Mouse (Mus musculus): ENCODE results near the gene Agxt2. TPM values are rescaled to one million over a fixed set of nuclear protein-coding genes. Genes with fewer than 3 reads are reported as not detected.

The Agxt2 gene
- total RNA-seq, 2 experiments from 2014 or later: not detected

GRCm38 (mm10) chr15:10426545-10427266 is 68.4 kb downstream of the Agxt2 start:
- no peak for DNase-seq

GRCm38 (mm10) chr15:10436893-10437292 is 78.6 kb downstream of the Agxt2 start:
- DNase-seq: no peak

- peak; percentile 31 for DNase-seq
Observed at GRCm38 (mm10) chr15:10439963-10440362, 81.6 kb downstream of the Agxt2 start.

- DNase-seq: no peak
Observed at GRCm38 (mm10) chr15:10441493-10441892, 83.2 kb downstream of the Agxt2 start.

- no peak for DNase-seq
Observed at GRCm38 (mm10) chr15:10442275-10442674, 83.9 kb downstream of the Agxt2 start.

GRCm38 (mm10) chr15:10447102-10447501 is 88.8 kb downstream of the Agxt2 start:
- DNase-seq: no peak

Other genes starting within 250 kb of the Agxt2 start
- gene Prlr, start 181.3 kb upstream of the Agxt2 start, total RNA-seq (2021): 1 to 10 TPM; 1.2 to 1.7 TPM
- gene Gm21973, start 33.2 kb upstream of the Agxt2 start, total RNA-seq (2021): not detected
- 10 to 100 TPM; 20.1 to 21.6 TPM for gene Dnajc21, start 112.0 kb downstream of the Agxt2 start, total RNA-seq (2021)
- gene Brix1, start 127.4 kb downstream of the Agxt2 start, total RNA-seq (2021): 10 to 100 TPM; 32.5 to 36.3 TPM
- 1 to 10 TPM; 7.5 to 9.4 TPM for gene Rad1, start 127.5 kb downstream of the Agxt2 start, total RNA-seq (2021)
- gene Ttc23l, start 200.1 kb downstream of the Agxt2 start, total RNA-seq (2021): not detected